In genomic region chr9:117163143-117163542, GRCm38 (mm10) we compare ENCODE assay signal across 8 mouse cellular contexts.
DNase-seq lines count a peak whose midpoint lies in the region; ATAC-seq and TF ChIP-seq lines count a peak whose summit lies in the region.

No protein-coding gene starts in this region.

- no peaks in the 10 kb centered on the region for H3K9me3 ChIP-seq in limb, embryonic 12.5 days
- H3K9me3 ChIP-seq in stomach, postnatal 0 days (ENCODE audit: control insufficient read depth, low read length) = no peaks in the 10 kb centered on the region

- H3K4me2 ChIP-seq in limb, embryonic 12.5 days = no peak overlapping the region
- H3K4me2 ChIP-seq in stomach, postnatal 0 days (replicated peaks; ENCODE audit: low read depth) = no peak overlapping the region; the same call in 1 of the 2 replicates

- intact Hi-C loops in heart, adult 2 months (cut with DNase I) = no loop called here
- intact Hi-C loops in left cerebral cortex, postnatal 14 days (cut with DNase I) = no loop called here

- WGBS in heart, adult 2 months = 38% methylated on average over 6 of the region's 6 CpGs
- WGBS in limb, embryonic 12.5 days = 18% methylated on average over 6 of the region's 6 CpGs
- WGBS in stomach, postnatal 0 days = 31% methylated on average over 6 of the region's 6 CpGs

- peak; percentile 62 for DNase-seq in adrenal gland, postnatal 14 days
- no peak for DNase-seq in adrenal gland, adult 18-20 months (ENCODE audit: low spot score in 2 of 2)
- peak; percentile 29 for DNase-seq in NIH3T3 (ENCODE audit: low read depth)
- DNase-seq in heart, adult 2 months = peak; percentile 51 to 52
- DNase-seq in stomach, postnatal 0 days (ENCODE audit: low spot score) = peak; percentile 24
- DNase-seq in left cerebral cortex, postnatal 14 days (ENCODE audit: low spot score in 2 of 2) = no peak

- no peaks in the 10 kb centered on the region for H3K36me3 ChIP-seq in heart, adult 2 months (ENCODE audit: control insufficient read depth, insufficient read depth, low read length)
- no peaks in the 10 kb centered on the region for H3K36me3 ChIP-seq in limb, embryonic 12.5 days
- H3K36me3 ChIP-seq in stomach, postnatal 0 days (ENCODE audit: control insufficient read depth, insufficient read depth, low read length) = no peaks in the 10 kb centered on the region

- TF ChIP-seq EP300 in heart, adult 2 months (IDR thresholded peaks at IDR 0.05; ENCODE audit: insufficient read depth, low read depth, low read length) = no peak
- TF ChIP-seq EP300 in stomach, postnatal 0 days (optimal IDR thresholded peaks at IDR 0.05) = no peak

- TF ChIP-seq CTCF in heart, adult 2 months (IDR thresholded peaks at IDR 0.05) = no peak
- TF ChIP-seq CTCF in stomach, postnatal 0 days (IDR thresholded peaks at IDR 0.05; ENCODE audit: low read depth) = no peak

- H3K4me1 ChIP-seq in heart, adult 2 months (ENCODE audit: control insufficient read depth, insufficient read depth, low read length) = peaks cover 5% of the 10 kb centered on the region
- peaks cover 44% of the 10 kb centered on the region for H3K4me1 ChIP-seq in limb, embryonic 12.5 days (replicated peaks)
- no peaks in the 10 kb centered on the region for H3K4me1 ChIP-seq in stomach, postnatal 0 days (replicated peaks; ENCODE audit: control insufficient read depth, insufficient read depth)

- no peak overlapping the region for H3K4me3 ChIP-seq in heart, adult 2 months
- no peak overlapping the region for H3K4me3 ChIP-seq in limb, embryonic 12.5 days (replicated peaks)
- no peak overlapping the region for H3K4me3 ChIP-seq in stomach, postnatal 0 days (ENCODE audit: low read depth, low read length)

- no peaks in the 10 kb centered on the region for H3K27me3 ChIP-seq in heart, adult 2 months (ENCODE audit: control insufficient read depth, insufficient read depth, low read length)
- H3K27me3 ChIP-seq in limb, embryonic 12.5 days = no peaks in the 10 kb centered on the region
- H3K27me3 ChIP-seq in stomach, postnatal 0 days (ENCODE audit: control insufficient read depth, insufficient read depth, low read length) = no peaks in the 10 kb centered on the region

- H3K27ac ChIP-seq in heart, adult 2 months = no peak overlapping the region
- 0 out of 2 replicates have a peak overlapping the region, but pooled peaks have one; percentile 53 for H3K27ac ChIP-seq in limb, embryonic 12.5 days
- no peak overlapping the region for H3K27ac ChIP-seq in stomach, postnatal 0 days (replicated peaks)

- H3K79me2 ChIP-seq in heart, adult 2 months (replicated peaks; ENCODE audit: control insufficient read depth, insufficient read depth, low read length) = no peaks in the 10 kb centered on the region

- ATAC-seq in limb, embryonic 12.5 days (ENCODE audit: insufficient number of reproducible peaks, insufficient read depth, low FRiP score, low TSS enrichment, low read depth) = no peak
- peak; percentile 56; the same call in 1 of the 2 replicates for ATAC-seq in stomach, postnatal 0 days (ENCODE audit: low FRiP score, low TSS enrichment)
- ATAC-seq in activated CD4-positive, CD25-positive, alpha-beta regulatory T cell, adult 4 months = no peak

- TF ChIP-seq POLR2A in heart, adult 2 months (IDR thresholded peaks at IDR 0.05; ENCODE audit: insufficient read depth, low read depth, low read length) = no peak

- no peak overlapping the region for H3K9ac ChIP-seq in heart, adult 2 months (ENCODE audit: low read depth, low read length)
- no peak overlapping the region for H3K9ac ChIP-seq in limb, embryonic 12.5 days (replicated peaks)
- H3K9ac ChIP-seq in stomach, postnatal 0 days (ENCODE audit: low read length) = no peak overlapping the region

Comparison
In these comparisons a context has a peak if more than half of its experiments do, and no peak if none do; other contexts are left out.
1. DNase-seq: peak in adrenal gland, postnatal 14 days (single experiment), NIH3T3 (single experiment), heart, adult 2 months (2 of 2) and stomach, postnatal 0 days (single experiment); none in adrenal gland, adult 18-20 months (0 of 2) and left cerebral cortex, postnatal 14 days (0 of 2).